Mouse (Mus musculus): ENCODE results near the gene Itpr2.

GRCm38 (mm10) chr6:146402905-146403642, 98.9 kb downstream of the Itpr2 start:
- TF ChIP-seq CTCF (IDR thresholded peaks at IDR 0.05; ENCODE audit: low read depth, low read length): no peak
- no peak for TF ChIP-seq POLR2A (IDR thresholded peaks at IDR 0.05; ENCODE audit: insufficient read depth, low read length)
- TF ChIP-seq EP300 (IDR thresholded peaks at IDR 0.05; ENCODE audit: insufficient read depth, low read depth, low read length): no peak
